Mouse (Mus musculus): ENCODE measurements at regions not wholly inside any gene's neighbourhood (a gene's known extent, or its start where the extent isn't known, plus 50 kb on each side); places are given as distances from the start of the nearest gene placed in this dataset.
A peak's percentile ranks its signal among the peaks of the same experiment; 100 is the strongest.

- peak in 1 of 2 experiments; percentile 3 for DNase-seq (ENCODE audit: extremely low spot score in 1 of 2, low spot score in 1 of 2)
These were observed 320.1 kb upstream of the Pappa start for GRCm38 (mm10) chr4:64803886-64804285.

- DNase-seq (ENCODE audit: extremely low spot score in 1 of 2, low spot score in 1 of 2): no peak
These were observed 319.0 kb upstream of the Pappa start for GRCm38 (mm10) chr4:64804996-64805395.

- DNase-seq (ENCODE audit: extremely low spot score in 1 of 2, low spot score in 1 of 2): no peak
These were observed 316.8 kb upstream of the Pappa start for GRCm38 (mm10) chr4:64807148-64807547.

GRCm38 (mm10) chr4:64811974-64812373 lies 312.0 kb upstream of the Pappa start:
- DNase-seq (ENCODE audit: extremely low spot score in 1 of 2, low spot score in 1 of 2): no peak

GRCm38 (mm10) chr4:64812812-64813211 lies 311.2 kb upstream of the Pappa start:
- no peak for DNase-seq (ENCODE audit: extremely low spot score in 1 of 2, low spot score in 1 of 2)

- peak in 1 of 2 experiments; percentile 59 for DNase-seq (ENCODE audit: extremely low spot score in 1 of 2, low spot score in 1 of 2)
These were observed 291.1 kb upstream of the Pappa start for GRCm38 (mm10) chr4:64832882-64833281.

- DNase-seq (ENCODE audit: extremely low spot score in 1 of 2, low spot score in 1 of 2): no peak
These were observed 249.5 kb upstream of the Pappa start for GRCm38 (mm10) chr4:64874521-64874920.

GRCm38 (mm10) chr4:64876924-64877323 lies 247.1 kb upstream of the Pappa start:
- no peak for DNase-seq (ENCODE audit: extremely low spot score in 1 of 2, low spot score in 1 of 2)

GRCm38 (mm10) chr4:64897935-64898334 lies 226.0 kb upstream of the Pappa start:
- DNase-seq (ENCODE audit: extremely low spot score in 1 of 2, low spot score in 1 of 2): no peak

- no peak for DNase-seq (ENCODE audit: extremely low spot score in 1 of 2, low spot score in 1 of 2)
These were observed 222.7 kb upstream of the Pappa start for GRCm38 (mm10) chr4:64901091-64901845.

GRCm38 (mm10) chr4:64923751-64924150 lies 200.2 kb upstream of the Pappa start:
- DNase-seq (ENCODE audit: extremely low spot score in 1 of 2, low spot score in 1 of 2): no peak

- DNase-seq (ENCODE audit: extremely low spot score in 1 of 2, low spot score in 1 of 2): no peak
These were observed 195.4 kb upstream of the Pappa start for GRCm38 (mm10) chr4:64928553-64928952.

- peak; percentile 5 to 19 for DNase-seq (ENCODE audit: extremely low spot score in 1 of 2, low spot score in 1 of 2)
These were observed 178.4 kb upstream of the Pappa start for GRCm38 (mm10) chr4:64945547-64945946.

- DNase-seq (ENCODE audit: extremely low spot score in 1 of 2, low spot score in 1 of 2): no peak
These were observed 171.3 kb upstream of the Pappa start for GRCm38 (mm10) chr4:64952651-64953050.

- DNase-seq (ENCODE audit: extremely low spot score in 1 of 2, low spot score in 1 of 2): no peak
These were observed 165.1 kb upstream of the Pappa start for GRCm38 (mm10) chr4:64958843-64959242.

- DNase-seq (ENCODE audit: extremely low spot score in 1 of 2, low spot score in 1 of 2): no peak
These were observed 162.2 kb upstream of the Pappa start for GRCm38 (mm10) chr4:64961796-64962195.

Measured in frontal cortex, adult 2 months (tissue).